Mouse (Mus musculus): Measurements from ENCODE around the gene Fam219a. TPM values are rescaled to one million over a fixed set of nuclear protein-coding genes. Genes with fewer than 3 reads are reported as not detected.

The Fam219a gene
- polyA plus RNA-seq, 1 experiment from 2014 or later = 3.2 TPM

DNA sequence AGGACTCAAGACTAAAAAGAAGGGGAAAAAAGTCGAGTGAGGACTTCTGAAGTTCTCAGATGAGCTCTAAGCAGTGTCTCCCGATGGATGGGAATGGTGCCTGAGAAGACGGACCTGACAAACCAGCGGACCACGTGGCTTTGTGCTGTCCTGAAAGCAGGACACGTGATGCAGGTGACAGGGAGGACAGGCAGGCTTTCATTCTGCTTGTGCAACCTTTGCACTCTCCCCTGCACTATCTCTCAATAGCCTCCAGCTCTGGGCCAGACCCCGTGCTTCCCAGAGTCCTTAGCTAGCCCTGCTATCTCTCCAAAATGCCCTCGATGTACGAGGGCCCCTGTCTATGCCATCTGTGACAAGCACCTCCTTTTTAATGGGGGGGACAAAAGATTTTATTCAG, 44.5 kb downstream of the Fam219a start:
- no peak for TF ChIP-seq CTCF (IDR thresholded peaks at IDR 0.05; ENCODE audit: low read depth)
- WGBS = 40% methylated on average over 9 of the region's 9 CpGs

DNA sequence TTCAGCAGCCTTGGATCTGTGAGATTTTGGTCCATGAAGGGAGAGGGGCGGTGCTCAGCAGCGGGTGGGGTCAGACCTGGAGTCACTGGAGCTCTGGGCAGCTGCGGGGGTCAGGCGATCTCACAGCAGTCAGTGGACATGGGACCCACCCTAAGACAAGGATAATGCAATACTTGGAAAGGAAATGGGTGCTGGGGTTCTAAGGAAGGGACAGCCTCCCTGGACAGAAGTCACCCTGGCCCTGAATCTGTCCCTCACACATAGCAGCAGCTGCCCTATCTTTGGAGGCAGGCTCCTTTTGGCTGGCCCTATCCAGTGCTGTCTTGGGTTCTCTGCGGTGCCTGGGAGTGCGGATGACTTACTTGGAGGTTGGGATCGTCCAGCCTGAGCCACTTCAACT, 45.5 kb downstream of the Fam219a start:
- H3K4me1 ChIP-seq (replicated peaks; ENCODE audit: control insufficient read depth, insufficient read depth, low read length) = peaks cover 7% of the 10 kb centered on the region; the same call in 1 of the 2 replicates
- H3K4me3 ChIP-seq (ENCODE audit: low read depth, low read length) = no peak overlapping the region
- no peak for TF ChIP-seq CTCF (IDR thresholded peaks at IDR 0.05; ENCODE audit: low read depth)
- no peaks in the 10 kb centered on the region for H3K36me3 ChIP-seq (ENCODE audit: control insufficient read depth, insufficient read depth)
- ATAC-seq = no peak
- H3K4me2 ChIP-seq (replicated peaks; ENCODE audit: low read depth) = no peak overlapping the region
- H3K27me3 ChIP-seq (replicated peaks; ENCODE audit: control insufficient read depth, insufficient read depth, low read length) = no peaks in the 10 kb centered on the region
- H3K9me3 ChIP-seq (ENCODE audit: control insufficient read depth) = no peaks in the 10 kb centered on the region
- no peak overlapping the region for H3K27ac ChIP-seq (ENCODE audit: low read depth, low read length)
- H3K9ac ChIP-seq (ENCODE audit: low read depth, low read length) = no peak overlapping the region
- 80% methylated on average over 7 of the region's 7 CpGs for WGBS

More for the DNA sequence above, 44.5 kb downstream of the Fam219a start:
- Histone ChIP-seq H3K9me3 (ENCODE audit: control insufficient read depth) (no peaks in the 10 kb centered on the region), H3K9ac (ENCODE audit: low read depth, low read length) (no peak overlapping the region), H3K36me3 (ENCODE audit: control insufficient read depth, insufficient read depth) (no peaks in the 10 kb centered on the region), H3K4me2 (replicated peaks; ENCODE audit: low read depth) (no peak overlapping the region), H3K4me1 (replicated peaks; ENCODE audit: control insufficient read depth, insufficient read depth, low read length) (peaks cover 5% of the 10 kb centered on the region; the same call in 1 of the 2 replicates), H3K27ac (ENCODE audit: low read depth, low read length) (no peak overlapping the region), H3K4me3 (ENCODE audit: low read depth, low read length) (no peak overlapping the region), H3K27me3 (replicated peaks; ENCODE audit: control insufficient read depth, insufficient read depth, low read length) (no peaks in the 10 kb centered on the region)
- peak; percentile 53; the same call in 1 of the 2 replicates for ATAC-seq

DNA sequence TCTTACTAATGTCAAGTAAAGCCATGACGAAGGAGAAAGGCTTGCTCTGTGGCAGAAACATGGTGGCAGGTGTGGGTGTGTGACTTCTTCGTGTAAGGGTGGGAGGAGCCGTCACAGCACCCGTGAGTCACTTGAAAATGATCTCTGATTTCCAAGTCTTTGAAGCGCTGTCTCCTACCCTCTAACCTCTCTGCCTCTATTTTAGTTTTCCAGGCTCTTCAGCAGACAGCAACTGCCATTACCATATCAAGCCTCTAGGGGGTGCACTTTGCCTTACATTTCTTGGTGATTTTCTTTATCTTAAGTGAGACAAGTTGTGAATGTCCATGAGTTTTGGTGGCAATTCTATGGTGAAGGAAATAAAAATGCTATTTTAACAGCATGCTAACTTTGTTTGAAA, 46.5 kb downstream of the Fam219a start:
- no peak for ATAC-seq

DNA sequence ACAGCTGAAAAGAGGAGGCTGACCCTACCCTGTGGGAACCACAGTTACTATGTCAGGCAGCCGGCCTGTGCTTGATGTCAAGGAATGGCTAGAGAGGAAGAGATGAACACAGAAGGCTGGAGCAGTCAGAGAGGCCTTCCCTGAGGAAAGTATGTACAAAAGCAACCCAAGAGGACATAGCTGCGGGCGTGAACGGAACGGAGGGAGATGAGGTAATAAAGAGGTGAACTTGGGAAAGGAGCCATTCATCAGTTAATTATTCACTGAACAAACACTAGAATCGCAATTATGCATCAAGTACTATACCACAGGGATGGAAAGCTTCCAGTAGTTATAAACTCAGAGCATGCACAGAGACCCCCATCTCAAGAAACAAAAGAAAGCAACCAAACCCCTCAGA, 47.2 kb downstream of the Fam219a start:
- Histone ChIP-seq H3K27me3 (replicated peaks; ENCODE audit: control insufficient read depth, insufficient read depth, low read length) (no peaks in the 10 kb centered on the region), H3K4me2 (replicated peaks; ENCODE audit: low read depth) (peak overlapping the region; percentile 22; the same call in 1 of the 2 replicates), H3K9ac (ENCODE audit: low read depth, low read length) (no peak overlapping the region), H3K9me3 (ENCODE audit: control insufficient read depth) (no peaks in the 10 kb centered on the region), H3K36me3 (ENCODE audit: control insufficient read depth, insufficient read depth) (no peaks in the 10 kb centered on the region), H3K27ac (ENCODE audit: low read depth, low read length) (0 out of 2 replicates have a peak overlapping the region, but pooled peaks have one; percentile 7), H3K4me3 (ENCODE audit: low read depth, low read length) (no peak overlapping the region), H3K4me1 (replicated peaks; ENCODE audit: control insufficient read depth, insufficient read depth, low read length) (peaks cover 7% of the 10 kb centered on the region; the same call in 1 of the 2 replicates)
- ATAC-seq = no peak
- no peak for TF ChIP-seq CTCF (IDR thresholded peaks at IDR 0.05; ENCODE audit: low read depth)
- 45% methylated on average over 6 of the region's 6 CpGs for WGBS

More for the DNA sequence above, 46.5 kb downstream of the Fam219a start:
- H3K4me2 ChIP-seq (replicated peaks; ENCODE audit: low read depth) = no peak overlapping the region
- no peak overlapping the region for H3K9ac ChIP-seq (ENCODE audit: low read depth, low read length)
- H3K27ac ChIP-seq (ENCODE audit: low read depth, low read length) = no peak overlapping the region
- WGBS = 38% methylated on average over 5 of the region's 5 CpGs
- H3K9me3 ChIP-seq (ENCODE audit: control insufficient read depth) = no peaks in the 10 kb centered on the region
- peak; percentile 79 for TF ChIP-seq CTCF (IDR thresholded peaks at IDR 0.05; ENCODE audit: low read depth)
- no peaks in the 10 kb centered on the region for H3K36me3 ChIP-seq (ENCODE audit: control insufficient read depth, insufficient read depth)
- no peaks in the 10 kb centered on the region for H3K27me3 ChIP-seq (replicated peaks; ENCODE audit: control insufficient read depth, insufficient read depth, low read length)
- H3K4me1 ChIP-seq (replicated peaks; ENCODE audit: control insufficient read depth, insufficient read depth, low read length) = peaks cover 7% of the 10 kb centered on the region; the same call in 1 of the 2 replicates
- no peak overlapping the region for H3K4me3 ChIP-seq (ENCODE audit: low read depth, low read length)

DNA sequence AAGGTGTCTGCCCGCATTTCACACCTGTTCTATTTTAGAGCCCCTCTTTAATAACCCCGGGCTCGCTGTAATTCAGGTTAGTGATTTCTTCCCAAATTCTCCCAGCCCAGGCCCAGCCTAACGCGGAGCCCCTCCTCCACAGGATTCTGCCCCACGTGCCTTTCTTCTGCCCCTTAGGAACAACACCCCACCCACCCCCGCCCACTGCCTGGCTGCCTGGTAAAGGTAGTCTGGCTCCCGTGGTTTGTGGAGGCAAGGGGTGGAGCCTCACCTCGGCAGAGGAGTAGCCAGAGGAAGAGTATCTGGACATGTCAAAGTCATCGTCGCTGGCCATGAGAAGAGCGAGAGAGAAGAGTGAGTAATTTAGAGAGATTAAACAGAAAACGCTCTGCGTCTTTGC, 48.7 kb downstream of the Fam219a start:
- TF ChIP-seq CTCF (IDR thresholded peaks at IDR 0.05; ENCODE audit: low read depth) = no peak
- peaks cover 7% of the 10 kb centered on the region; the same call in 1 of the 2 replicates for H3K4me1 ChIP-seq (replicated peaks; ENCODE audit: control insufficient read depth, insufficient read depth, low read length)

DNA sequence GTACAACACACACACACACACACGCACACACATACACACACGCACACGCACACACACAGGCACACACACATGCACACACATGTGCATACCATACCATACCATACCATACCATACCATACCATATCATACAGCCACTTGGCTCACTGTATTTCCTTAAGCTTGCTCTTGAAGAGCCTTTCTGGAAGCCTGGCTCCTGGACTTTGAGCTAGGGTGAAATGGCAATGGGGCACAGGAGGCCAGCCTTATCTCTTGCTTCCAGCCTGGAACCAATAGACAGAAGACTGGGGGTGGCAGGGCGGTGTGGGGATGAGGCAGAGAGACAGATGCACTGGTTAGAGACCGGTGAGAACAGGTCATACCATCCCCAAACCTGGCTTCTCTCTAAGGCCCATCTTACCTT, 50.1 kb downstream of the Fam219a start:
- peak; percentile 79 for ATAC-seq
- peak overlapping the region; percentile 45 for H3K4me2 ChIP-seq (replicated peaks; ENCODE audit: low read depth)
- 63% methylated on average over 5 of the region's 5 CpGs for WGBS
- H3K9ac ChIP-seq (ENCODE audit: low read depth, low read length) = no peak overlapping the region
- H3K9me3 ChIP-seq (ENCODE audit: control insufficient read depth) = no peaks in the 10 kb centered on the region
- H3K27me3 ChIP-seq (replicated peaks; ENCODE audit: control insufficient read depth, insufficient read depth, low read length) = no peaks in the 10 kb centered on the region
- H3K27ac ChIP-seq (ENCODE audit: low read depth, low read length) = peak overlapping the region; percentile 79
- no peak overlapping the region for H3K4me3 ChIP-seq (ENCODE audit: low read depth, low read length)
- no peaks in the 10 kb centered on the region for H3K36me3 ChIP-seq (ENCODE audit: control insufficient read depth, insufficient read depth)
- TF ChIP-seq CTCF (IDR thresholded peaks at IDR 0.05; ENCODE audit: low read depth) = no peak
- H3K4me1 ChIP-seq (replicated peaks; ENCODE audit: control insufficient read depth, insufficient read depth, low read length) = peaks cover 7% of the 10 kb centered on the region; the same call in 1 of the 2 replicates

More for the DNA sequence above, 48.7 kb downstream of the Fam219a start:
- no peaks in the 10 kb centered on the region for H3K36me3 ChIP-seq (ENCODE audit: control insufficient read depth, insufficient read depth)
- H3K4me3 ChIP-seq (ENCODE audit: low read depth, low read length) = no peak overlapping the region
- no peaks in the 10 kb centered on the region for H3K9me3 ChIP-seq (ENCODE audit: control insufficient read depth)
- no peak overlapping the region for H3K9ac ChIP-seq (ENCODE audit: low read depth, low read length)
- no peak overlapping the region; the same call in 1 of the 2 replicates for H3K27ac ChIP-seq (ENCODE audit: low read depth, low read length)
- H3K4me2 ChIP-seq (replicated peaks; ENCODE audit: low read depth) = peak overlapping the region; percentile 31
- 33% methylated on average over 14 of the region's 14 CpGs for WGBS
- H3K27me3 ChIP-seq (replicated peaks; ENCODE audit: control insufficient read depth, insufficient read depth, low read length) = no peaks in the 10 kb centered on the region
- ATAC-seq = no peak
